Mouse (Mus musculus) forelimb bud, embryonic 11.5 days (tissue): ENCODE results near the gene Slc25a43.

Experiments used
- DNase-seq: peaks from one replicate; pipeline ENCODE4 v3.0.0-alpha.2; 2012; ENCODE audit warnings: low read depth, low spot score

Gene Slc25a43

GRCm38 (mm10) chrX:36823932-36824711 is 80.7 kb downstream of the Slc25a43 start:
- no peak for DNase-seq

GRCm38 (mm10) chrX:36825032-36825431 is 81.6 kb downstream of the Slc25a43 start:
- DNase-seq: no peak
